Mouse (Mus musculus): ENCODE data around the gene Flii. TPM values are rescaled to one million over a fixed set of nuclear protein-coding genes. Genes with fewer than 3 reads are reported as not detected.

The Flii gene
- 64.2 and 72.5 TPM in 2 replicates for polyA plus RNA-seq (2015; fragmentation: Nextera tagmentation; extraction: Ambion mirVana)

- peaks cover 47% of the 10 kb centered on the region for H3K36me3 ChIP-seq (ENCODE audit: poor library complexity, severe bottlenecking)
- under 1% methylated on average over 68 of the region's 71 CpGs for whole genome bisulfite sequencing
- peak within 1 kb of the TSS; percentile 80 for H3K4me2 ChIP-seq
Observed at GRCm38 (mm10) chr11:60726601-60727391, at the start of gene Flii. Gene Flii (minus strand): TSS chr11:60727263.

GRCm38 (mm10) chr11:60776107-60776828 lies 49.2 kb upstream of the Flii start:
- Histone ChIP-seq H3K9ac (peak overlapping the region; percentile 80), H3K27ac (no peak overlapping the region), H3K4me2 (peak overlapping the region; percentile 86), H3K27me3 (no peaks in the 10 kb centered on the region), H3K36me3 (ENCODE audit: poor library complexity, severe bottlenecking) (peaks cover 22% of the 10 kb centered on the region), H3K9me3 (replicated peaks) (no peaks in the 10 kb centered on the region), H3K4me3 (peak overlapping the region; percentile 91), H3K4me1 (peaks cover 61% of the 10 kb centered on the region)
- WGBS = 5% methylated on average over 17 of the region's 17 CpGs
- ATAC-seq = no peak

More at GRCm38 (mm10) chr11:60726601-60727391, at the start of gene Flii:
- peak within 1 kb of the TSS; percentile 86 for H3K9ac ChIP-seq
- no peaks in the 10 kb centered on the region for H3K9me3 ChIP-seq (replicated peaks)
- H3K4me3 ChIP-seq = peak within 1 kb of the TSS; percentile 87
- H3K27me3 ChIP-seq = no peaks in the 10 kb centered on the region
- H3K4me1 ChIP-seq = peaks cover 32% of the 10 kb centered on the region
- H3K27ac ChIP-seq = peak within 1 kb of the TSS; percentile 88
- peak; percentile 64 for ATAC-seq

- Histone ChIP-seq H3K4me3 (peak overlapping the region; percentile 91), H3K9ac (peak overlapping the region; percentile 80; the same call in 1 of the 2 replicates), H3K36me3 (ENCODE audit: poor library complexity, severe bottlenecking) (peaks cover 17% of the 10 kb centered on the region), H3K9me3 (replicated peaks) (no peaks in the 10 kb centered on the region), H3K4me2 (peak overlapping the region; percentile 86), H3K4me1 (peaks cover 54% of the 10 kb centered on the region), H3K27me3 (no peaks in the 10 kb centered on the region), H3K27ac (no peak overlapping the region)
- no peak for ATAC-seq
- WGBS = 53% methylated on average over 6 of the region's 6 CpGs
Observed at GRCm38 (mm10) chr11:60775578-60775977, 48.5 kb upstream of the Flii start.

- Histone ChIP-seq H3K27ac (no peak overlapping the region), H3K36me3 (ENCODE audit: poor library complexity, severe bottlenecking) (peaks cover 12% of the 10 kb centered on the region), H3K27me3 (no peaks in the 10 kb centered on the region), H3K4me3 (no peak overlapping the region), H3K4me2 (peak overlapping the region; percentile 86), H3K9ac (no peak overlapping the region), H3K9me3 (replicated peaks) (no peaks in the 10 kb centered on the region), H3K4me1 (peaks cover 47% of the 10 kb centered on the region)
- ATAC-seq = no peak
- WGBS = 86% methylated on average over 1 of the region's 1 CpGs
Observed at GRCm38 (mm10) chr11:60774841-60775240, 47.8 kb upstream of the Flii start.

GRCm38 (mm10) chr11:60774158-60774689 lies 47.2 kb upstream of the Flii start:
- peaks cover 6% of the 10 kb centered on the region; the same call in 1 of the 2 replicates for H3K36me3 ChIP-seq (ENCODE audit: poor library complexity, severe bottlenecking)
- H3K4me3 ChIP-seq = no peak overlapping the region
- H3K9me3 ChIP-seq (replicated peaks) = no peaks in the 10 kb centered on the region
- WGBS = 81% methylated on average over 3 of the region's 3 CpGs
- H3K27ac ChIP-seq = no peak overlapping the region
- H3K27me3 ChIP-seq = no peaks in the 10 kb centered on the region
- peaks cover 40% of the 10 kb centered on the region for H3K4me1 ChIP-seq
- no peak overlapping the region for H3K9ac ChIP-seq
- no peak overlapping the region for H3K4me2 ChIP-seq
- no peak for ATAC-seq

GRCm38 (mm10) chr11:60772161-60772560 lies 45.1 kb upstream of the Flii start:
- H3K4me2 ChIP-seq = no peak overlapping the region
- 81% methylated on average over 4 of the region's 4 CpGs for WGBS
- peaks cover 27% of the 10 kb centered on the region for H3K4me1 ChIP-seq
- no peaks in the 10 kb centered on the region for H3K9me3 ChIP-seq (replicated peaks)
- ATAC-seq = no peak
- no peaks in the 10 kb centered on the region for H3K27me3 ChIP-seq
- no peak overlapping the region for H3K4me3 ChIP-seq
- H3K36me3 ChIP-seq (ENCODE audit: poor library complexity, severe bottlenecking) = no peaks in the 10 kb centered on the region
- no peak overlapping the region for H3K27ac ChIP-seq
- no peak overlapping the region for H3K9ac ChIP-seq

- no peak for ATAC-seq
- 75% methylated on average over 3 of the region's 3 CpGs for WGBS
- Histone ChIP-seq H3K9ac (no peak overlapping the region), H3K4me3 (no peak overlapping the region), H3K36me3 (ENCODE audit: poor library complexity, severe bottlenecking) (no peaks in the 10 kb centered on the region), H3K27ac (no peak overlapping the region), H3K27me3 (no peaks in the 10 kb centered on the region), H3K4me2 (no peak overlapping the region), H3K4me1 (peaks cover 19% of the 10 kb centered on the region), H3K9me3 (replicated peaks) (no peaks in the 10 kb centered on the region)
Observed at GRCm38 (mm10) chr11:60770776-60771175, 43.7 kb upstream of the Flii start.

GRCm38 (mm10) chr11:60769322-60769721 lies 42.3 kb upstream of the Flii start:
- 0 out of 2 replicates have a peak, but pooled peaks cover 5% of the 10 kb centered on the region for H3K36me3 ChIP-seq (ENCODE audit: poor library complexity, severe bottlenecking)
- no peak overlapping the region for H3K4me3 ChIP-seq
- no peaks in the 10 kb centered on the region; the same call in 1 of the 2 replicates for H3K9me3 ChIP-seq (replicated peaks)
- no peak for ATAC-seq
- peaks cover 5% of the 10 kb centered on the region; the same call in 1 of the 2 replicates for H3K4me1 ChIP-seq
- WGBS = 87% methylated on average over 2 of the region's 2 CpGs
- H3K4me2 ChIP-seq = no peak overlapping the region
- no peaks in the 10 kb centered on the region for H3K27me3 ChIP-seq
- no peak overlapping the region for H3K9ac ChIP-seq
- no peak overlapping the region for H3K27ac ChIP-seq

GRCm38 (mm10) chr11:60766969-60767368 lies 39.9 kb upstream of the Flii start:
- H3K4me2 ChIP-seq = no peak overlapping the region
- ATAC-seq = no peak

GRCm38 (mm10) chr11:60761681-60762080 lies 34.6 kb upstream of the Flii start:
- WGBS = 89% methylated on average over 3 of the region's 3 CpGs

More at GRCm38 (mm10) chr11:60766969-60767368, 39.9 kb upstream of the Flii start:
- H3K27me3 ChIP-seq = no peaks in the 10 kb centered on the region
- H3K36me3 ChIP-seq (ENCODE audit: poor library complexity, severe bottlenecking) = peaks cover 6% of the 10 kb centered on the region; the same call in 1 of the 2 replicates
- H3K27ac ChIP-seq = no peak overlapping the region
- 86% methylated on average over 4 of the region's 4 CpGs for WGBS
- no peak overlapping the region for H3K4me3 ChIP-seq
- H3K4me1 ChIP-seq = no peaks in the 10 kb centered on the region
- no peak overlapping the region for H3K9ac ChIP-seq
- no peaks in the 10 kb centered on the region; the same call in 1 of the 2 replicates for H3K9me3 ChIP-seq (replicated peaks)

GRCm38 (mm10) chr11:60755570-60755969 lies 28.5 kb upstream of the Flii start:
- 95% methylated on average over 7 of the region's 7 CpGs for WGBS
- Histone ChIP-seq H3K36me3 (ENCODE audit: poor library complexity, severe bottlenecking) (peaks cover 84% of the 10 kb centered on the region), H3K9me3 (replicated peaks) (no peaks in the 10 kb centered on the region), H3K9ac (no peak overlapping the region), H3K27me3 (no peaks in the 10 kb centered on the region), H3K4me3 (no peak overlapping the region), H3K27ac (no peak overlapping the region), H3K4me1 (no peaks in the 10 kb centered on the region), H3K4me2 (no peak overlapping the region)
- no peak for ATAC-seq

More at GRCm38 (mm10) chr11:60761681-60762080, 34.6 kb upstream of the Flii start:
- no peak for ATAC-seq
- H3K9ac ChIP-seq = no peak overlapping the region
- H3K36me3 ChIP-seq (ENCODE audit: poor library complexity, severe bottlenecking) = peaks cover 42% of the 10 kb centered on the region
- no peaks in the 10 kb centered on the region for H3K4me1 ChIP-seq
- H3K4me3 ChIP-seq = no peak overlapping the region
- H3K27ac ChIP-seq = no peak overlapping the region
- H3K4me2 ChIP-seq = no peak overlapping the region
- H3K27me3 ChIP-seq = no peaks in the 10 kb centered on the region
- no peaks in the 10 kb centered on the region; the same call in 1 of the 2 replicates for H3K9me3 ChIP-seq (replicated peaks)

GRCm38 (mm10) chr11:60740321-60740720 lies 13.3 kb upstream of the Flii start:
- Histone ChIP-seq H3K4me1 (no peaks in the 10 kb centered on the region), H3K9ac (no peak overlapping the region), H3K9me3 (replicated peaks) (no peaks in the 10 kb centered on the region), H3K4me2 (no peak overlapping the region), H3K36me3 (ENCODE audit: poor library complexity, severe bottlenecking) (peaks cover 75% of the 10 kb centered on the region), H3K27ac (no peak overlapping the region), H3K4me3 (no peak overlapping the region), H3K27me3 (no peaks in the 10 kb centered on the region)
- no peak for ATAC-seq
- WGBS = 79% methylated on average over 3 of the region's 3 CpGs

Measured in forebrain, embryonic 13.5 days (tissue).